Mouse (Mus musculus): ENCODE data around the gene Ipo9.

Ipo9 gene

DNA sequence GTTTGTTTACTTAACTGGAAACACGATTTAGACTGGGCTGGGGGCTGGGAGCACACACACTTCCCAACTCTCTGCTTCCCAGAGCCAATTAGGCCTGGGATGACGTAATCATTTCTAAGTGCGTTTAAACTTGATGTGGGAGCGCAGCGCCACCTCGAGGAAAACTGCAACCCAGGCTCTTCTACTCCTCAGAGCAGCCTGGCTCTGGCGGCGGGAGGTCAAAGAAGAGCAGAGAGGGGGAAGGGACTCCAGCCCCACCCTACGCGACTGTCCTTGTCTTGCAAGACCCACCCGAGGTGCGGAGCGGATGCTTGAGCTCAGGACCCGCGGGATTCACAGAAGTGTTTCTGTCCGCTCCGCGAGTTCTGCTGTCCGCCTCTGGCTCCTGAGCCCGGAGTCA, 62.1 kb downstream of the Ipo9 start:
- peak; percentile 82 to 83 for DNase-seq (ENCODE audit: low spot score in 2 of 2)

DNA sequence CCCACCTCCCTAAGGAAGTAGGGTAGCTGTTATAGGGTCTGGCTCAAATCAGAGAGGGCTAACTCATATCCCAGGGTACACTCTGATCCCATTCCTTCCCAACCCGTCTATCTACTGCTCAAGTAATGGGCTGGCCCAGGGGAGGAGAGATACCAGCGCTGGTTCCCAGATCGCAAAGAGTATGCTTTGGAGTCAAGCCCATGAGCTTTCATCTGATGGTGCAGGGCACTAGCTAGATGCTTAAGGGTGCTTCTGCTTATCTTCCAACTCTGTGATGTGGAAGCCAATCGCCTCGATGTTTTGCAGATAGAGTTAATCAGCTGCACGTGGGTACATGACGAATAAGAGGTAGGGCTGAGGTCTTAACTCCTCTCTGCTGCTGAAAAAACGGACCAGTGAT, 62.7 kb downstream of the Ipo9 start:
- no peak for DNase-seq (ENCODE audit: low spot score in 2 of 2)

DNA sequence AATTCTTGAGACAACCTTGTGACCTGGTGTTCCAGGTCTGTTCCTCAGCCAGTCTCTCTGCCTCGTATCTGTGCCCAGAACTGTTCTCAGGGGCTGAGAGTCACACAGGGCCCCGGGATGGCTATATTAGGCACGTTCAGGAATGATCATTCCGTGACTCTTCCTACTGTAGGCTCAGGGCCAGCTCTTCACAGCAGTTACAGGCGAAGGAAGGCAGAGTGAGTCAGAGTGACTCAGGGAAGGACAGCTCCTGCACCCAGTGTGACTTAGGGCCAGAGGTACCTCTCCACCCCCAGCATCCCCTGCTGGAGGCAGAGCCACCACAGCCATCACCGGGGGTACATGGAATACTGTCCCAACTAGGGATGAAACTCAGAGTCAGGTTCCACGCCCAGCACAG, 63.3 kb downstream of the Ipo9 start:
- DNase-seq (ENCODE audit: low spot score in 2 of 2), result no peak

DNA sequence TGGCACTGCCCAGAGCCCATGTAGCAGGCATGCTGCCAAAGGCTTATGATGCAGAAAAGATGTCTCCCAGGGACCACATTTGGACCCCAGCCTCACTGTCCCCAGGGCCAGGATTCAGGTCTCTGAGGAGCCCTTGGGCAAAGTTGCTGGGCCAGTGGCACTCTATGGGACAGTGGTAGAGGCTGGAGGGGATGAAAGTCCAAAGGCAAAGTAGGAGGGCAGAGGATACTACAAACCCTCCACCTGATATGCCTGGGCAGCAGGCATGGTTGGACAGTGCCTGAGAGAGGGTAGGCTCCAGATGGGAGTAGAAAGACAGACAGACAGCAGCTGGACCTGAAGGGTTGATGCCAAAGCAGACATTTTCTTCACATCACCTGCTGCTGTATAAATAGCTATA, 63.9 kb downstream of the Ipo9 start:
- DNase-seq (ENCODE audit: low spot score in 2 of 2), result no peak

DNA sequence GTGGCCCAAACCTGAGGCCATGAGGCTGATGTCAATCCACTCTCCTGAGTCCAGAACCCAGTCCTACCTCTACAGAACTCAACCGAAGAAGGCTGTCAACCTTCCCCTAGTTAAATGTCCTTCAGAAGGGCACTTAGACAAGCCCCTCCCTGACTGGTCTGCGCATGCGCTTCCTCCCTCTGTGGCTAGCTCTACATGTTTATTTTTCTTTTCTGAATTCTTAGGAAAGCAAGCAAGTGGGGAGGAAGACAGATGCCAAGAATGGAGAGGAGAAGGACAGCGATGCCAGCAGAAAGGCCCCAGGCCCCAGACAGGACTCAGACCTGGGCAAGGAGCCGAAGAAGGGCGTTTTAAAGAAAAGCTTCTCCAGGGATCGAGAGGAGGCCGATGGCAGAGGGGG, 66.9 kb downstream of the Ipo9 start:
- DNase-seq (ENCODE audit: low spot score in 2 of 2), result no peak

DNA sequence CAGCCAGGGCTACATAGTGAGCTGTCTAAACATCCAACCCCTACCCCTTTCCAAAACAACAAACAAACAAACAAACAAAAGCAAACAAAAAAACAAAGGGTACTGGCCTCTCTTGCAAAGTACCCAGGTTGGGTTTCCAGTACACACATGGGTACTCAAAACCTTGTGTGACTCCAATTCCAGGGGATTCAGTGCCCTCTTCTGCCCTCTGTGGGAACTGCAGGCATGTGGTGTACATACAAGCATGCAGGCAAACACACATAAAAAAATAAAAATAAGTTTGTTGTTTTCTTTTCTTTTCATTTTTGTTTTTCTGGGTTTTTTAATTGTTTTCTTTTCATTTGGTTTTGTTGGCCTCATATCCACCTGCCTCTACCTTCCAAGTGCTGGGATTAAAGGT, 68.2 kb downstream of the Ipo9 start:
- DNase-seq (ENCODE audit: low spot score in 2 of 2), result no peak

DNA sequence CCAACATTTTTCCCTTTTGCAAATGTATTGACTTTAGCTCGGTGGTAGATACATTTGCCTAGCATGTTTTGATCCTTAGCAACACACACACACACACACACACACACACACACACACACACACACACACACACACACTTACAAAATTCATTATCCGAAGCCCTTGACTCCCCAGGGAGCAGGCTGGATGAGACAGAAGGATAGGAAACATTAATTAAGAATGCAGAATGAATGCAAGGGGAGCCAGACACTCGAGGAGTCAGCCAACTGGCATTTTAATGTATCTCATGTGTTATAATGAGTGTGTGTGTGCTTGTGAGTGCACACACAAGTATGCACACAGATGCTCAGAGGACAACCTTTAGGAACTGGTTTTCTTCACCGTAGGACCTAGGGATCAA, 68.8 kb downstream of the Ipo9 start:
- no peak for DNase-seq (ENCODE audit: low spot score in 2 of 2)

DNA sequence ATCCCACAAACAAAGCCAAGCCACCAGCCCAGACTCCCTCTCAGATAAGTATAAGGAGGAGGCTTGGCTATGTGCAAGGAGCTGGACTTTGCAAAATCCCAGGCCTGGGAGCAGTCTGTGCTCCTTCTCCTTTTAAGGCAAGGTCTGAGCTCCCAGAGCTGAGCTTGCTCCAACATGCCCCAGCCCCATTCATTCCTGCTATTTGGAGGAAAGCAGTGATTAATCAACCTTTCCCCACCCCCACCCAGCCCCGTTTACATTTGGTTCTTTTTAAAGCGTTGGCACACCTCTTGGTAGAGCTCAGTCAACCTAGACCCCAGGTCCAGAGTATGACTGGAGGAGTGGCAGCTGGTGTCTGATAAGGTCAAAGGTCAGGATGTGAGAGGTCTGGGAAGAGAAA, 71.2 kb downstream of the Ipo9 start:
- DNase-seq (ENCODE audit: low spot score in 2 of 2), result no peak

DNA sequence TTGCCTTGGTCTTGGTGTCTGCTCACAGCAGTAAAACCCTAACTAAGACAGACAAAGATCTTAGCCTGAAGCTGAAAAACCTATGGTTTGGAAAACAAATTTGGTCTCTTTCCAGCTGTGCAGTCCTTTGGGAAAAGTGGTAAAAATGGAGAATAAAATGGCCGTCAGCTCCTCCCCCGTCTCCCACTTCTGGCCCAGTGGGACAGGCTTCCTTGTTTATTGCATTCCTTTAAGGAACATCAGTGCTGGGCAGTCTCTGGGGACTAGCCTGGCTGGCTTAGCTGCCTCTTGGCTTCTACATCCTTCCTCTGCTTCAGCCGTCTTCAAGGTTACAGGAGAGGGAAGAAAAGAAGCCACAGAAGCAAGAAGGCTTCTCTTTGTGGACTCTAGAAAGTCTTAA, 78.3 kb downstream of the Ipo9 start:
- DNase-seq (ENCODE audit: low spot score in 2 of 2), result no peak

DNA sequence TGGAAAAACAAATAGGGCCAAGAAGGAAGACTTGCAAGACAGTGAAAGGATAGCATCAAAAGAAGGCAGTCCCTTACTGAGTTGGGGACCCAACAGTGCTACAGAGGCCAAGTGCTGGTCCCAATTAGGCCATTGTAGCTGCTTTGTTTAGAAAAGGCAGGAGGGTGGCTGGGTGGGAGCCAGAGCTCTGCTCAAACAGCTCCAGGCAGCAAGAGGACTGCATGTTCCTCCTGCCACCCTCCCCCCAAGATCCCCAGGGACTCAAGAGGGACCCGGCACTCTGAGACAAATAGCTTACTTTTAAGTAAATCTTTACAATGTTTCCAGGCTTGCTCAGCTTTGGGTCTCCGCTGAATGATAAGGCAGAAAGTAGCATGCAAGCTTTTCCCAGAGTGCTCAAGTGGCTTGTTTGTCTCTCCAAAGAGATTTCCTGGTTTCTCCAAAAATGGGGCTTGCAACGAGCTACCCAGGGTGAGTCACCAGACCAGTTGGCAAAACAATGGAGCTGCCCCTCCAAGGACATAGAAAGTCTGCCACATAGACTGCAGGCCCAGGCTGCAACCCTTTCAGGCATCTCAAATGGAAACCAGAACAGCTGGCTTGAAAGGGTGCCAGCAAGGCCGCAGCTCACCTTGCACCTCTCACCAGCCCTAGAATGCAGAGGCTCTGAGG, 82.7 kb downstream of the Ipo9 start:
- peak in 1 of 2 experiments; percentile 44 for DNase-seq (ENCODE audit: low spot score in 2 of 2)

DNA sequence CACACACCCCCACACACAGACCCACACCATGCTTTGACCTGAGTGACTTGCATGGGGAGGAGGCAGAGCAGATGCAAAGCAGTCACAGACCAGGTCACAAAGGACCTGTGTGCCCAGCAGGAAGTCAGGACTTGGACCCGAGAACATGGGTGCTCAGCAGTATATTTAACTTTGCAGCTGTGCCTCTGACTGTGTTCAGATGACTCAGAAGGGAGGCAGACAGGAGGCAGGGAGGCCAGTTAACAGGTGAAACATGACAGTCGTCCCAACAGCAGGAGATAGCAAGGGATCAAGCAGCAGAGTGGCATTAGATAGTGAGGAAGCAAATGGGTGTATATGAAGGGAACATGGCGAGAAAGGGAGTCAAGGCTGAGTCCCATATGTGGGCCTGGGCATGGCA, 83.4 kb downstream of the Ipo9 start:
- no peak for DNase-seq (ENCODE audit: low spot score in 2 of 2)

DNA sequence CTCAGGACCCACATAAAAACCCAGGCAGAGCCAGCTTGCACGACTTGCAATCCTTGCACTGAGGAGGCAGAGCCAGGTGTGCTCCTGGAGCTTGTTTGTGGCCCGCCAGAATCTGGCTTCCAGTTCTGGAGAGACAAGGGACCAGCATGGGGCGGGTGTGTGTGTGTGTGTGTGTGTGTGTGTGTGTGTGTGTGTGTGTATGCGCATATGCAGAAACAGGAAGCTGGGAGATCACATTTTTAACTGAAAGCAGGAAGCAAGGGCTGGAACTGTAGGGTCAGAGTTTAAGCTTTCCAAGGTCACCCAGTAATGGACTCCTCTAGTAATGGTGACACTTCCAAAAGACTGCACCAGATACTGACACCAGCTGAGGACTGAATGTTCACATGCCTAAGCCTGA, 86.3 kb downstream of the Ipo9 start:
- DNase-seq (ENCODE audit: low spot score in 2 of 2), result no peak

DNA sequence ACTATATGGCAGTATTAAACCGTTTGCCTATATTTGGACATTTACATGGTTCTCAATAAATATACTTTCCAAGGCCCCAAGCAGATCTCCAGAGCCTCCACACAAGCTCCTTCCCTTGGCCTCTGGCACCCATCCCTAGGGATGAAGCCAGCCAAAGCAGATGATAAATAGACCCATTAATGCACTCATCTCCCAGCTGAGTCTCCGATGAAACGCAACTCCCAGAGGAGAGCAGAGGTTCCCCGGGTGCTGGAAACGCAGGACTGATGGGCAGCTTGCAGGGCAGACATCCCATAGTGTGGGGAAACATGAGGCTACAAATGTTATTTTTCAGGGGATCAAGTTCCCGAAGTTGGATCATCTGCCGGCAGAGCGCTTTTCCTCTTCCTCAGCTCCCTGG, 88.4 kb downstream of the Ipo9 start:
- DNase-seq (ENCODE audit: low spot score in 2 of 2), result no peak
